Comparison of ENCODE assay signal across 8 mouse cellular contexts in the genomic region with DNA sequence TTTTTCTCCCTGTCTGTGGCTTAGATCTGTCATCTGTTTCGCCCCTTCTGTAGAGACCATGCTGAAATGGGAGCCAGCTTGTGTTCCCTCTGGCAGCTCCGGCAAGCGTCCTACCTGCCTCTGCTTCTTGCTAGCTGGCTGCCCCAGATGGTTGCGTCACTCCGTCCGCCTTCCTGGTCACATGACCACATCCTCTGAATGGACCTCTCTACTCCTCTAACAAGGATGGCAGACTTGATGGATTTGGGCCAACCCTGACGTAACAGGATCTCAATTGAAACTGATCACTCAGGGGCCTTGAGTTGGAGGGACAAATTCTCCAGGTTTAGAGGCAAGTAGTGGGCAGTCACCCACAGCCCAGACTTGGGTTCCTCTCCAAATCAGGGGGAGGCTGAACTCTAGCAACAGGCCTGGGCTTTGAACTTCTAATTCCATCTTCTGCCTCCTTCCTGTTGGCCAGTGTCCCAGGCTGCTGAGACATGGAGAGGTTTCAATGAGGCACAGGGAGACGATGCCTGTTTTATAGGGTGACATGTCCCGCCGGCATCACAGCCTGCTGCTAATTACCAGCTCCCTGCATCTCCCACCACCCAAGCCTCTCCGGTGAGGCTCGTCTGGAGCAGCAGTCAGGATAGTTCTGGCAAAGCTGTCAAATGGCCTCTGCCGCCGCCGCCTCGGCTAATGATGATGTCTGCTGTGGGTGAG.
DNase-seq lines count a peak whose midpoint lies in the region; ATAC-seq and TF ChIP-seq lines count a peak whose summit lies in the region.

No protein-coding gene starts in this region.

- no peak for TF ChIP-seq EP300 in liver, postnatal 0 days (IDR thresholded peaks at IDR 0.05; ENCODE audit: low read depth)

- no peaks in the 10 kb centered on the region for H3K4me1 ChIP-seq in liver, postnatal 0 days (ENCODE audit: insufficient read depth)
- peaks cover 19% of the 10 kb centered on the region for H3K4me1 ChIP-seq in forebrain, embryonic 15.5 days

- no peak overlapping the region for H3K4me3 ChIP-seq in liver, postnatal 0 days (ENCODE audit: low read depth, low read length)
- no peak overlapping the region for H3K4me3 ChIP-seq in forebrain, embryonic 15.5 days
- no peak overlapping the region for H3K4me3 ChIP-seq in myocyte

- no peaks in the 10 kb centered on the region for H3K36me3 ChIP-seq in liver, postnatal 0 days (replicated peaks; ENCODE audit: insufficient read depth, low read length)
- no peaks in the 10 kb centered on the region for H3K36me3 ChIP-seq in forebrain, embryonic 15.5 days
- H3K36me3 ChIP-seq in myocyte (ENCODE audit: control insufficient read depth, insufficient read depth): no peaks in the 10 kb centered on the region

- no peak overlapping the region for H3K4me2 ChIP-seq in liver, postnatal 0 days (ENCODE audit: low read depth, low read length)
- no peak overlapping the region for H3K4me2 ChIP-seq in forebrain, embryonic 15.5 days (replicated peaks)
- no peak overlapping the region for H3K4me2 ChIP-seq in myocyte (ENCODE audit: low read depth)

- no peaks in the 10 kb centered on the region; the same call in 1 of the 2 replicates for H3K27me3 ChIP-seq in liver, postnatal 0 days (ENCODE audit: insufficient read depth, low read length)
- H3K27me3 ChIP-seq in forebrain, embryonic 15.5 days: no peaks in the 10 kb centered on the region
- no peaks in the 10 kb centered on the region for H3K27me3 ChIP-seq in myocyte (ENCODE audit: control insufficient read depth, insufficient read depth, insufficient read length)

- H3K9me3 ChIP-seq in liver, postnatal 0 days (ENCODE audit: low read length): no peaks in the 10 kb centered on the region
- H3K9me3 ChIP-seq in forebrain, embryonic 15.5 days: no peaks in the 10 kb centered on the region

- no peak for TF ChIP-seq POLR2A in myocyte (IDR thresholded peaks at IDR 0.05; ENCODE audit: insufficient read length, low read depth)

- TF ChIP-seq CTCF in liver, postnatal 0 days (IDR thresholded peaks at IDR 0.05; ENCODE audit: low read depth): no peak

- no peaks in the 10 kb centered on the region for H3K79me2 ChIP-seq in myocyte (ENCODE audit: control insufficient read depth, insufficient read depth)

- no peak overlapping the region for H3K27ac ChIP-seq in liver, postnatal 0 days (ENCODE audit: low read depth)
- H3K27ac ChIP-seq in forebrain, embryonic 15.5 days (replicated peaks): peak overlapping the region; percentile 57

- DNase-seq in liver, postnatal 0 days: peak; percentile 29
- no peak for DNase-seq in liver
- peak; percentile 43 to 48 for DNase-seq in kidney, postnatal 4 days
- DNase-seq in adipocyte (ENCODE audit: low spot score): no peak
- no peak for DNase-seq in thymus, postnatal 10 days (ENCODE audit: low spot score in 2 of 2)

- whole genome bisulfite sequencing in liver, postnatal 0 days (ENCODE audit: insufficient replicate concordance): 38% methylated on average over 16 of the region's 16 CpGs
- 36% methylated on average over 16 of the region's 16 CpGs for WGBS in forebrain, embryonic 15.5 days

- ATAC-seq in liver, postnatal 0 days: no peak
- peak; percentile 88 for ATAC-seq in forebrain, embryonic 15.5 days (replicated peaks)
- ATAC-seq in activated CD4-positive, CD25-positive, alpha-beta regulatory T cell, adult 4 months: no peak

- no peak overlapping the region for H3ac ChIP-seq in myocyte (ENCODE audit: control insufficient read depth, insufficient read length)

- no peak overlapping the region for H3K9ac ChIP-seq in liver, postnatal 0 days (replicated peaks)
- H3K9ac ChIP-seq in forebrain, embryonic 15.5 days (replicated peaks): no peak overlapping the region

TF ChIP-seq in myocyte, 11 proteins besides CTCF, POLR2A, EP300 and RAD21:
- TF ChIP-seq MYOG (IDR thresholded peaks at IDR 0.05; ENCODE audit: control insufficient read depth in 1 of 3, insufficient read depth in 1 of 3, insufficient read length in 2 of 3, low read depth in 2 of 3): no peak
- no peak for TF ChIP-seq TCF12 (IDR thresholded peaks at IDR 0.05; ENCODE audit: insufficient read depth, poor library complexity, severe bottlenecking)
- peak in 1 of 3 experiments; percentile 5 for TF ChIP-seq MYOD1 (IDR thresholded peaks at IDR 0.05; ENCODE audit: control insufficient read depth in 1 of 3, insufficient read length in 2 of 3, low read depth in 2 of 3)
- TF ChIP-seq TCF3 (IDR thresholded peaks at IDR 0.05; ENCODE audit: insufficient read length, low read depth): no peak
- TF ChIP-seq CEBPB (IDR thresholded peaks at IDR 0.05; ENCODE audit: insufficient read depth, poor library complexity, severe bottlenecking): 0 out of 2 replicates have a peak, but pooled peaks have one; percentile 34
- peak; percentile 30 for TF ChIP-seq USF1 (IDR thresholded peaks at IDR 0.05; ENCODE audit: low read depth)
- no peak for TF ChIP-seq SRF (IDR thresholded peaks at IDR 0.05; ENCODE audit: control insufficient read depth, insufficient read length, low read depth)
- no peak for TF ChIP-seq E2F4 (IDR thresholded peaks at IDR 0.05; ENCODE audit: insufficient read depth)
- no peak for TF ChIP-seq POLR2AphosphoS2 (IDR thresholded peaks at IDR 0.05; ENCODE audit: insufficient read length, low read depth)
- no peak for TF ChIP-seq MAX (IDR thresholded peaks at IDR 0.05; ENCODE audit: low read depth)
- TF ChIP-seq REST (IDR thresholded peaks at IDR 0.05; ENCODE audit: insufficient read depth, insufficient read length): no peak

Comparison
In these comparisons a context has a peak if more than half of its experiments do, and no peak if none do; other contexts are left out.
1. DNase-seq: peak in liver, postnatal 0 days (single experiment) and kidney, postnatal 4 days (2 of 2); none in liver (single experiment), adipocyte (single experiment) and thymus, postnatal 10 days (0 of 2).